Mouse (Mus musculus) liver (tissue): ENCODE results near the gene Ecel1.

ENCODE experiments used
- DNase-seq: peaks from one replicate; pipeline ENCODE4 v3.0.0-alpha.2; 2020; ENCODE audit warnings: mixed read lengths

Gene Ecel1

GRCm38 (mm10) chr1:87156199-87156587 lies at the start of gene Ecel1:
Gene Ecel1, minus strand, starts transcription at chr1:87156521.
- no peak for DNase-seq

- DNase-seq, result no peak
These were observed 49.2 kb upstream of the Ecel1 start for GRCm38 (mm10) chr1:87205502-87205901.

GRCm38 (mm10) chr1:87205038-87205437 lies 48.7 kb upstream of the Ecel1 start:
- DNase-seq, result no peak

- no peak for DNase-seq
These were observed 48.1 kb upstream of the Ecel1 start, which contains the start of gene Chrng for GRCm38 (mm10) chr1:87204465-87204864. Gene Chrng, plus strand, starts transcription at chr1:87204657.

GRCm38 (mm10) chr1:87203779-87204178 lies 47.5 kb upstream of the Ecel1 start:
- no peak for DNase-seq

- no peak for DNase-seq
These were observed 45.5 kb upstream of the Ecel1 start for GRCm38 (mm10) chr1:87201848-87202247.

GRCm38 (mm10) chr1:87200811-87201210 lies 44.5 kb upstream of the Ecel1 start:
- DNase-seq, result no peak

- no peak for DNase-seq
These were observed 42.1 kb upstream of the Ecel1 start for GRCm38 (mm10) chr1:87198119-87199065.

- DNase-seq, result no peak
These were observed 41.0 kb upstream of the Ecel1 start for GRCm38 (mm10) chr1:87197296-87197695.

- no peak for DNase-seq
These were observed 34.1 kb upstream of the Ecel1 start, which contains the start of gene Chrnd for GRCm38 (mm10) chr1:87190429-87190828. Gene Chrnd, plus strand, starts transcription at chr1:87190607.

- peak; percentile 70 for DNase-seq
These were observed 30.7 kb upstream of the Ecel1 start for GRCm38 (mm10) chr1:87187037-87187355.

GRCm38 (mm10) chr1:87186261-87187036 lies 30.1 kb upstream of the Ecel1 start:
- DNase-seq, result no peak

GRCm38 (mm10) chr1:87185526-87185925 lies 29.2 kb upstream of the Ecel1 start:
- DNase-seq, result no peak

- peak; percentile 62 for DNase-seq
These were observed 28.4 kb upstream of the Ecel1 start for GRCm38 (mm10) chr1:87184751-87185139.

GRCm38 (mm10) chr1:87183998-87184750 lies 27.9 kb upstream of the Ecel1 start:
- no peak for DNase-seq

GRCm38 (mm10) chr1:87183013-87183412 lies 26.7 kb upstream of the Ecel1 start, which contains the start of gene Prss56:
Gene Prss56, plus strand, starts transcription at chr1:87183313.
- no peak for DNase-seq

GRCm38 (mm10) chr1:87180896-87181295 lies 24.6 kb upstream of the Ecel1 start:
- DNase-seq, result no peak

- DNase-seq, result peak; percentile 34
These were observed 19.6 kb upstream of the Ecel1 start for GRCm38 (mm10) chr1:87175852-87176292.

- DNase-seq, result peak; percentile 61
These were observed 18.0 kb upstream of the Ecel1 start for GRCm38 (mm10) chr1:87174006-87174955.

- no peak for DNase-seq
These were observed 16.0 kb upstream of the Ecel1 start for GRCm38 (mm10) chr1:87172316-87172715.

GRCm38 (mm10) chr1:87171312-87171711 lies 15.0 kb upstream of the Ecel1 start:
- DNase-seq, result no peak

- DNase-seq, result no peak
These were observed 14.1 kb upstream of the Ecel1 start for GRCm38 (mm10) chr1:87170458-87170857.
